Mouse (Mus musculus) stomach, embryonic 14.5 days (tissue): ENCODE results near the gene Jkamp. TPM values are rescaled to one million over a fixed set of nuclear protein-coding genes. Genes with fewer than 3 reads are reported as not detected.

Source experiments
- ATAC-seq: fragments of 200-750 bp; cut with Nextera tagmentation; 2 replicates; pipeline ENCODE4 v1.8.0; 2017; ENCODE audit warnings: low read depth, moderate TSS enrichment; ENCODE audit not compliant: insufficient number of reproducible peaks, insufficient read depth, low FRiP score
- H3K27ac ChIP-seq: fragments of 300-500 bp; sonication (generic); 2 replicates; pipeline ENCODE4 v1.5.1; 2014; ENCODE audit warnings: mild to moderate bottlenecking, low read length, moderate library complexity, mixed read lengths
- H3K27me3 ChIP-seq: fragments of 300-500 bp; sonication (generic); 2 replicates; pipeline ENCODE4 v1.6.1; 2014; ENCODE audit warnings: low read length, control low read depth, mixed read lengths; ENCODE audit not compliant: control insufficient read depth, insufficient read depth
- H3K36me3 ChIP-seq: fragments of 300-500 bp; sonication (generic); 2 replicates; pipeline ENCODE4 v1.6.1; 2014; ENCODE audit warnings: mild to moderate bottlenecking, control low read depth, low read length, moderate library complexity, mixed read lengths; ENCODE audit not compliant: control insufficient read depth, insufficient read depth
- H3K4me1 ChIP-seq: fragments of 300-500 bp; sonication (generic); 2 replicates; pipeline ENCODE4 v1.6.1; 2014; ENCODE audit warnings: low read length, control low read depth, mixed read lengths; ENCODE audit not compliant: control insufficient read depth, insufficient read depth
- H3K4me2 ChIP-seq: fragments of 300-500 bp; sonication (generic); replicated peaks from 2 replicates; pipeline ENCODE4 v1.6.1; 2014; ENCODE audit warnings: low read depth, low read length, control low read depth
- H3K4me3 ChIP-seq: fragments of 300-500 bp; sonication (generic); 2 replicates; pipeline ENCODE4 v1.5.1; 2014; ENCODE audit warnings: low read depth, low read length, control low read depth
- H3K9ac ChIP-seq: fragments of 300-500 bp; sonication (generic); replicated peaks from 2 replicates; pipeline ENCODE4 v1.6.1; 2014; ENCODE audit warnings: low read depth, mild to moderate bottlenecking, control low read depth, low read length, moderate library complexity, mixed read lengths
- H3K9me3 ChIP-seq: fragments of 300-500 bp; sonication (generic); 2 replicates; pipeline ENCODE4 v1.6.1; 2016; ENCODE audit warnings: low read depth, low read length, control low read depth; ENCODE audit not compliant: control insufficient read depth
- WGBS: fragments of 180-500 bp; shearing (Covaris S2); extraction: QIAGEN DNeasy Blood & Tissue Kit; methylation state at CpG from one replicate; pipeline ENCODE4 v1.1.7; 2014; 5-methylcytosine and 5-hydroxymethylcytosine counted together
- polyA plus RNA-seq: library from polyadenylated mRNA; unstranded; fragments of >200 nt; fragmentation: Nextera tagmentation; extraction: Ambion mirVana; gene quantifications from 2 replicates; pipeline ENCODE4 v1.2.1, GENCODE M21; 2014

Gene Jkamp
- polyA plus RNA-seq, 1 experiment from 2014 or later: 62.8 TPM

- Histone ChIP-seq H3K4me2 (no peak overlapping the region), H3K27me3 (no peaks in the 10 kb centered on the region), H3K4me3 (no peak overlapping the region), H3K9ac (no peak overlapping the region), H3K9me3 (no peaks in the 10 kb centered on the region), H3K27ac (no peak overlapping the region), H3K36me3 (no peaks in the 10 kb centered on the region), H3K4me1 (no peaks in the 10 kb centered on the region)
- no peak for ATAC-seq
- WGBS: 65% methylated on average over 3 of the region's 3 CpGs
Measured at GRCm38 (mm10) chr12:72081961-72082360, 3.4 kb upstream of the Jkamp start.

GRCm38 (mm10) chr12:72082370-72082769 is 3.0 kb upstream of the Jkamp start:
- Histone ChIP-seq H3K27me3 (no peaks in the 10 kb centered on the region), H3K36me3 (no peaks in the 10 kb centered on the region), H3K9ac (no peak overlapping the region), H3K4me2 (peak overlapping the region; percentile 24; the same call in 1 of the 2 replicates), H3K4me3 (no peak overlapping the region), H3K4me1 (peaks cover 2% of the 10 kb centered on the region), H3K27ac (no peak overlapping the region), H3K9me3 (no peaks in the 10 kb centered on the region)
- 31% methylated on average over 18 of the region's 18 CpGs for WGBS
- no peak for ATAC-seq

GRCm38 (mm10) chr12:72083265-72083664 is 2.1 kb upstream of the Jkamp start:
- no peak for ATAC-seq
- H3K4me3 ChIP-seq: no peak overlapping the region
- no peak overlapping the region for H3K9ac ChIP-seq
- H3K27ac ChIP-seq: no peak overlapping the region
- H3K27me3 ChIP-seq: no peaks in the 10 kb centered on the region
- no peaks in the 10 kb centered on the region for H3K9me3 ChIP-seq
- H3K4me2 ChIP-seq: no peak overlapping the region
- no peaks in the 10 kb centered on the region for H3K36me3 ChIP-seq
- H3K4me1 ChIP-seq: peaks cover 5% of the 10 kb centered on the region
- WGBS: 84% methylated on average over 9 of the region's 9 CpGs

GRCm38 (mm10) chr12:72084261-72085023 is 947 bp upstream of the Jkamp start:
- WGBS: 3% methylated on average over 46 of the region's 46 CpGs
- Histone ChIP-seq H3K4me1 (peaks cover 5% of the 10 kb centered on the region), H3K4me2 (peak overlapping the region; percentile 89), H3K36me3 (no peaks in the 10 kb centered on the region), H3K27me3 (no peaks in the 10 kb centered on the region), H3K9ac (peak overlapping the region; percentile 61), H3K9me3 (no peaks in the 10 kb centered on the region), H3K27ac (peak overlapping the region; percentile 64), H3K4me3 (peak overlapping the region; percentile 69)
- ATAC-seq: peak; percentile 2; the same call in 1 of the 2 replicates

GRCm38 (mm10) chr12:72085024-72085328 is 413 bp upstream of the Jkamp start:
- Histone ChIP-seq H3K27me3 (no peaks in the 10 kb centered on the region), H3K9ac (peak overlapping the region; percentile 61), H3K4me1 (peaks cover 5% of the 10 kb centered on the region), H3K4me2 (peak overlapping the region; percentile 89), H3K27ac (peak overlapping the region; percentile 64), H3K9me3 (no peaks in the 10 kb centered on the region), H3K4me3 (peak overlapping the region; percentile 69), H3K36me3 (peaks cover 2% of the 10 kb centered on the region; the same call in 1 of the 2 replicates)
- under 1% methylated on average over 31 of the region's 31 CpGs for WGBS
- ATAC-seq: no peak

GRCm38 (mm10) chr12:72086166-72086825 is 907 bp downstream of the Jkamp start:
- Histone ChIP-seq H3K4me2 (peak overlapping the region; percentile 54), H3K9me3 (no peaks in the 10 kb centered on the region), H3K4me3 (peak overlapping the region; percentile 69), H3K27me3 (no peaks in the 10 kb centered on the region), H3K4me1 (peaks cover 5% of the 10 kb centered on the region), H3K36me3 (peaks cover 8% of the 10 kb centered on the region), H3K9ac (peak overlapping the region; percentile 79), H3K27ac (peak overlapping the region; percentile 95)
- 1% methylated on average over 18 of the region's 18 CpGs for WGBS
- no peak for ATAC-seq

GRCm38 (mm10) chr12:72089802-72090201 is 4.4 kb downstream of the Jkamp start:
- whole genome bisulfite sequencing: 97% methylated on average over 4 of the region's 4 CpGs
- Histone ChIP-seq H3K4me2 (no peak overlapping the region), H3K4me3 (no peak overlapping the region), H3K36me3 (peaks cover 29% of the 10 kb centered on the region), H3K27me3 (no peaks in the 10 kb centered on the region), H3K9ac (no peak overlapping the region), H3K27ac (no peak overlapping the region), H3K4me1 (peaks cover 5% of the 10 kb centered on the region), H3K9me3 (no peaks in the 10 kb centered on the region)
- ATAC-seq: no peak

- Histone ChIP-seq H3K4me2 (no peak overlapping the region), H3K9ac (no peak overlapping the region), H3K36me3 (peaks cover 53% of the 10 kb centered on the region), H3K4me1 (no peaks in the 10 kb centered on the region), H3K9me3 (no peaks in the 10 kb centered on the region), H3K27me3 (no peaks in the 10 kb centered on the region), H3K27ac (no peak overlapping the region), H3K4me3 (no peak overlapping the region)
- no peak for ATAC-seq
- WGBS: 94% methylated on average over 8 of the region's 8 CpGs
Measured at GRCm38 (mm10) chr12:72096966-72097365, 11.6 kb downstream of the Jkamp start.
